Mouse (Mus musculus) thymus, adult 2 months (tissue): ENCODE measurements around the gene Gm26897. TPM values are rescaled to one million over a fixed set of nuclear protein-coding genes. Genes with fewer than 3 reads are reported as not detected.

Experiments
- DNase-seq: peaks from one replicate; pipeline ENCODE4 v3.0.0; 2021
- H3K27ac ChIP-seq: fragments of 200-500 bp; 2 replicates; pipeline ENCODE4 v1.5.1; 2012; ENCODE audit warnings: low read length, control low read depth; ENCODE audit not compliant: control insufficient read depth, insufficient read depth
- H3K27me3 ChIP-seq: fragments of 200-500 bp; 2 replicates; pipeline ENCODE4 v1.6.1; 2012; ENCODE audit warnings: mild to moderate bottlenecking, low read length, moderate library complexity, mixed read lengths; ENCODE audit not compliant: control insufficient read depth, insufficient read depth
- H3K36me3 ChIP-seq: fragments of 200-500 bp; 2 replicates; pipeline ENCODE4 v1.6.1; 2012; ENCODE audit warnings: mild to moderate bottlenecking, low read length, moderate library complexity; ENCODE audit not compliant: control insufficient read depth, insufficient read depth
- H3K4me1 ChIP-seq: fragments of 200-500 bp; replicated peaks from 2 replicates; pipeline ENCODE4 v1.6.1; 2012; ENCODE audit warnings: low read length; ENCODE audit not compliant: control insufficient read depth, insufficient read depth
- H3K4me3 ChIP-seq: fragments of 200-500 bp; 2 replicates; pipeline ENCODE4 v1.5.1; 2012; ENCODE audit warnings: mild to moderate bottlenecking, low read length, control low read depth, moderate library complexity; ENCODE audit not compliant: control insufficient read depth, insufficient read depth
- CTCF ChIP-seq: fragments of 200-500 bp; IDR thresholded peaks from 2 replicates; pipeline ENCODE4 v1.5.1; 2012; ENCODE audit warnings: mild to moderate bottlenecking, control low read depth, low read length, moderate library complexity, borderline replicate concordance; ENCODE audit not compliant: control insufficient read depth, poor library complexity, insufficient read depth; ENCODE audit errors: extremely low read depth
- POLR2A ChIP-seq: fragments of 200-500 bp; IDR thresholded peaks from 2 replicates; pipeline ENCODE4 v1.6.1; 2012; ENCODE audit warnings: mild to moderate bottlenecking, low read length, control low read depth, moderate library complexity; ENCODE audit not compliant: control insufficient read depth, poor library complexity, insufficient read depth; ENCODE audit errors: extremely low read depth
- WGBS: fragments of 180-500 bp; shearing (Covaris S2); methylation state at CpG from one replicate; pipeline ENCODE4 v1.1.7; 2018; 5-methylcytosine and 5-hydroxymethylcytosine counted together
- polyA plus RNA-seq: library from polyadenylated mRNA; depleted of rRNA; stranded (reverse); fragments of >200 nt; gene quantifications from 2 replicates; pipeline ENCODE4 v1.2.3, GENCODE M21; 2012

The Gm26897 gene
- polyA plus RNA-seq, 1 experiment = not detected

DNA sequence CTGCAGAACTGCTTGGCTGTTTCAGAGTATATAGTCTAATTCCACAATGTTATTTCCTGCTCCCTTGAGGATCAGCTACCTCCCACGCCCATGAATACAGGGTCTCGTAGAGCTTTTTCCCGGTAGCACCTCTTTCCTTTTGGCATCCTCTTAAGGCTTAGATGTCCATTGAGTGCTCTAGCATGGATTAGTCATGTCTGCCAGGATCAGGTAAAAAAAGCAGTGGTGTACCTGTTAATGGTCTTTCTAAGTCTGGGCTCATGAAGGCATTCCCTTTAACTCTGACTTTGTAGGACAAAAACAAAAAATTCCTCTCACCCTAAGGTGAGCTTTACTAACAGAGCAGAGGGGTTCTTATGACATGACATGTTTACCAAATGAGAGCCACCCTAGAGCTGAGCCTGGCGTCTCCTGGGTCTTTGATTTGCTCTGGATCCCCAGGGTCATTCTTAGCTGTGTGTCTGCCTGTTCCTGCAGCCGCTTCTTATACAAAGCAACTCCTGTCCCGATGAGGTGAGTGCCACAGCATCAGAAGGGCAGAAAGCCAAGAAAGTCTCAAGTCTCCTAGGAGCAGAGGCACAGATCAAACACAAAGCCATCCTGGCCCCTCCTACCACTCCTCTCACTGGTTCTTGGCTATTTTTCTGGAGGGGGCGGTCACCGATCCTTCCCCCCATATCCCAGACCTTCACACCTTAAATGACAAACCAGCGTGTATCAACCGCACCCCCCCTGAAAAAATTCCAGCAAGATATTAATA is 27.2 kb downstream of the Gm26897 start:
- Histone ChIP-seq H3K27ac (no peak overlapping the region), H3K4me3 (no peak overlapping the region)

DNA sequence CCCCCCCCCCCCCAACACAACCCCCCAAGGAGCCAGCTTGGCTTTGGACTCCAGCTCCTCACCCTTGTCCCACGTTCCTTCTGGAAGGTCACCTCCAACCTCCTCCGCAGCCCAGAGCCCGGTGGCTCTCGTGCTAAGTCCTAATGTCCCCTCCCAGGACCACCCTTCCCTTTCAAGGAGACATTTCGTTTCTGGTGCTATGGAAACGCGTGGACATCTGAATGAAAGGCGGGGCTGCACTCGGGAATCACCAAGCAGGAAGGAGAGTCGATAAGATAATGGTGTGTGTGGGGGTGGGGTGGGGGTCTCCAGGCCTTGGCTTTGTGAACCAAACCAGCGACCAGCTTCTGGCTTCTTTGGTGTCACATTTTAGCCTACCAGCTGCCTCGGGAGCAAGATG is 27.9 kb downstream of the Gm26897 start:
- Histone ChIP-seq H3K27me3 (no peaks in the 10 kb centered on the region; the same call in 1 of the 2 replicates), H3K4me1 (no peaks in the 10 kb centered on the region), H3K4me3 (no peak overlapping the region), H3K36me3 (no peaks in the 10 kb centered on the region), H3K27ac (no peak overlapping the region)
- DNase-seq = no peak
- TF ChIP-seq CTCF (no peak), POLR2A (no peak)
- 2% methylated on average over 12 of the region's 12 CpGs for WGBS

More for the DNA sequence above, 27.2 kb downstream of the Gm26897 start:
- TF ChIP-seq POLR2A (no peak), CTCF (no peak)
- DNase-seq = no peak
- H3K36me3 ChIP-seq = no peaks in the 10 kb centered on the region
- H3K27me3 ChIP-seq = no peaks in the 10 kb centered on the region; the same call in 1 of the 2 replicates
- no peaks in the 10 kb centered on the region for H3K4me1 ChIP-seq
- WGBS = 37% methylated on average over 10 of the region's 10 CpGs

DNA sequence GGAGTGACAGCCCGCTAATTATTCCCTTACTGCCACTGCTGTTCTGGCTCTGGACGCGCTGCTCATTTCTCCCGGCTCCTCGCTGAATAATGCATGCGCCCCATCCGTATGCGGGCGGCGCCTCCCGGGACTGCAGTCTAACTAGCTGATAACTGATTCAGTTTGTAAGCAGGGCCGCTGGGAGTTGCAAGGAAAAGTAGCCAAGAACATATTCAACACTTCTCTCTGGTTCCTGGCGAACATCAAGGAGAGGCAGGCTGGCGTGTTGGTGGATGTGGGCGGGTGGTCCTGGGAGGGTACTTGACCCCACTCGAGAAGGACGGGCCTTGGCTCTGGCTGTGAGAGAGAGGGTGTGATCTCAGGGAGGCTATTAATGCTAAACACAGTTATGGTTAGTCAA is 28.4 kb downstream of the Gm26897 start:
- Histone ChIP-seq H3K4me3 (no peak overlapping the region), H3K4me1 (no peaks in the 10 kb centered on the region), H3K27me3 (no peaks in the 10 kb centered on the region; the same call in 1 of the 2 replicates), H3K27ac (no peak overlapping the region), H3K36me3 (no peaks in the 10 kb centered on the region)
- DNase-seq = no peak
- TF ChIP-seq POLR2A (no peak), CTCF (no peak)
- 34% methylated on average over 17 of the region's 17 CpGs for WGBS

DNA sequence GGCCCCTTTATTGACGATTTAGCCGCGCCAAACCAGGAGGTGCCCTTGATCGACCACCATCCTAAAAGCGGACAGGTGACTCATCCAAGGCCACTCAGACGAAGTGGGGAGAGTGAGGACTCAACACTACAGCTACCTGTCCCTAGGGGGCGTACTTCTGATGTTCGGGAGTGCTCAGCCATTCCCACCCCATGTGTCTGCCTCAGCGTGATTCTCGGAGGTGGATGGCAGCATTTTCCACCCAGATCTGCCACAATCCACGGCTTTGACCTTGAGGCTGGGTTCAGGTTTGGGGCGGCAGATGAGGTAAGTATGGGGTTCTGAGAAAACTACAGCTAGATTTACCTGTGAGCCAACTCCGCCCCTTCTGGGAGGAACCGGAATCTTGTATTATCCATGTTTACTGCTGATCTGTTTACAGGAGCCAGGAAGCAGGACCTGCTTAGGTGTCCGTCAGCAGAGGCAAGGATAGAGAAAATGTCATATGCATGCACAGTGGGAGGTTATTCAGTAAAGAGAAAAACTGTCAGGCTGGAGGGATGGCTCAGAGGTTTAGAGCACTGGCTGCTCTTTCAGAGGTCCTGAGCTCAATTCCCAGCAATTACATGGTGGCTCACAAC is 32.1 kb downstream of the Gm26897 start:
- Histone ChIP-seq H3K4me1 (no peaks in the 10 kb centered on the region), H3K27ac (no peak overlapping the region), H3K36me3 (no peaks in the 10 kb centered on the region), H3K27me3 (no peaks in the 10 kb centered on the region; the same call in 1 of the 2 replicates), H3K4me3 (no peak overlapping the region)
- TF ChIP-seq CTCF (0 out of 2 replicates have a peak, but pooled peaks have one; percentile 23), POLR2A (no peak)
- WGBS = 78% methylated on average over 15 of the region's 15 CpGs
- no peak for DNase-seq

DNA sequence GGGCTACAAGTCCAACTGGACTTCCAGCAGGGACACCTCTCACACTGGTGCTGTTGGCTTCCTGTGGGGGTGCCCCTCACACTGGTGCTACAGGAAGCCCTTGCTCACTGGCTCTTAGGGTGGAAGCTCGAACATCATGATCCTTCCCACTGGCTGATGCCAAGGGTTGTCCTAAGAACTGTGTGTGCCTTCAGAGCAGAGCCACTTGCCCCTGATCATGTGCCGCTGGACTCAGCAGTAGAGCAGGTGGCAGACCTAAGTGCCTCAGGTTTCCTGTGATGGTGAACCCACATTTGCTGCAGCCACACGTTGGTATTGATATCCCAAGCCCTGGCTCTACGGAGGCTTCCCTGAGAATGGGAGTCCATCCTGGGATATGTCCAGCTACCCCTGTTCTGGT is 33.0 kb downstream of the Gm26897 start:
- Histone ChIP-seq H3K27ac (no peak overlapping the region), H3K27me3 (no peaks in the 10 kb centered on the region; the same call in 1 of the 2 replicates), H3K4me3 (no peak overlapping the region), H3K36me3 (no peaks in the 10 kb centered on the region), H3K4me1 (no peaks in the 10 kb centered on the region)
- DNase-seq = no peak
- WGBS = 68% methylated on average over 4 of the region's 4 CpGs
- TF ChIP-seq POLR2A (no peak), CTCF (no peak)

DNA sequence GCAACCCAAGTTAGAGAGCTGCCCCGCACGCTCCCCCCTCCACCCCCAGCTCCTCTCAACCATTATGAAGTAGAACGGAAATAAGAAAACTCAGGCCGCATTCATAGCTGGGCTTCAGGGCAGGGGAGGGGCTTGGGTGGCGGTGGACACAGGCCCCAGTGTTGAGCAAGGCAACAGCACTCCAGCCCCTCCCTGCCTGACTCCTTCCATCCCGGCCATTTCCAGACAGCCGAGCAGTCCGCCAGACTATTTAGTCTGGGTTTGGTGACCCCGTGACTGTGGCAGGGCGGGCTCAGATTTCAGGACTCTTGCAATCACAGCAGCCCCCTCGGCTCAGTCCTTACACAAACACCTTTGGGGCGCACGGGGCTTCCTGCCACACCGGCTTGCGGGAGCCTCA is 36.5 kb downstream of the Gm26897 start:
- Histone ChIP-seq H3K4me1 (no peaks in the 10 kb centered on the region), H3K27ac (no peak overlapping the region), H3K4me3 (no peak overlapping the region), H3K27me3 (no peaks in the 10 kb centered on the region), H3K36me3 (no peaks in the 10 kb centered on the region)
- WGBS = 35% methylated on average over 15 of the region's 15 CpGs
- TF ChIP-seq POLR2A (no peak), CTCF (no peak)
- DNase-seq = no peak
